Mouse (Mus musculus) midbrain, embryonic 14.5 days (tissue): ENCODE data around the gene Zfp704. TPM values are rescaled to one million over a fixed set of nuclear protein-coding genes. Genes with fewer than 3 reads are reported as not detected.
A peak's percentile ranks its signal among the peaks of the same experiment; 100 is the strongest.

Source experiments
- ATAC-seq: fragments of 200-750 bp; cut with Nextera tagmentation; 2 replicates; pipeline ENCODE4 v1.8.0; 2017; ENCODE audit warnings: moderate number of reproducible peaks, moderate library complexity; ENCODE audit not compliant: low FRiP score, low TSS enrichment
- DNase-seq: peaks from one replicate; pipeline ENCODE4 v3.0.0-alpha.2; 2015
- H3K27ac ChIP-seq: fragments of 300-500 bp; sonication (generic); replicated peaks from 2 replicates; pipeline ENCODE4 v1.5.1; 2014; ENCODE audit warnings: mild to moderate bottlenecking, low read depth, low read length, moderate library complexity
- H3K27me3 ChIP-seq: fragments of 300-500 bp; sonication (generic); 2 replicates; pipeline ENCODE4 v1.6.1; 2014; ENCODE audit warnings: low read length, control low read depth, mixed read lengths; ENCODE audit not compliant: control insufficient read depth, insufficient read depth
- H3K36me3 ChIP-seq: fragments of 300-500 bp; sonication (generic); 2 replicates; pipeline ENCODE4 v1.6.1; 2014; ENCODE audit warnings: low read length, control low read depth; ENCODE audit not compliant: control insufficient read depth, insufficient read depth
- H3K4me1 ChIP-seq: fragments of 300-500 bp; sonication (generic); 2 replicates; pipeline ENCODE4 v1.6.1; 2014; ENCODE audit warnings: mild to moderate bottlenecking, antibody characterized with exemption, low read length, control low read depth; ENCODE audit not compliant: control insufficient read depth, insufficient read depth
- H3K4me2 ChIP-seq: fragments of 300-500 bp; sonication (generic); 2 replicates; pipeline ENCODE4 v1.6.1; 2014; ENCODE audit warnings: mild to moderate bottlenecking, low read length, moderate library complexity
- H3K4me3 ChIP-seq: fragments of 300-500 bp; sonication (generic); replicated peaks from 2 replicates; pipeline ENCODE4 v1.5.1; 2014; ENCODE audit warnings: low read depth, low read length
- H3K9ac ChIP-seq: fragments of 300-500 bp; sonication (generic); replicated peaks from 2 replicates; pipeline ENCODE4 v1.6.1; 2014; ENCODE audit warnings: mild to moderate bottlenecking, low read length, moderate library complexity
- H3K9me3 ChIP-seq: fragments of 300-500 bp; sonication (generic); 2 replicates; pipeline ENCODE4 v1.6.1; 2016; ENCODE audit warnings: low read length, control low read depth, mixed read lengths; ENCODE audit not compliant: control insufficient read depth
- WGBS: fragments of 180-500 bp; shearing (Covaris S2); extraction: QIAGEN DNeasy Blood & Tissue Kit; methylation state at CpG from one replicate; pipeline ENCODE4 v1.1.7; 2014; 5-methylcytosine and 5-hydroxymethylcytosine counted together
- polyA plus RNA-seq: library from polyadenylated mRNA; unstranded; fragments of >200 nt; fragmentation: Nextera tagmentation; extraction: Ambion mirVana; gene quantifications from 2 replicates; pipeline ENCODE4 v1.2.1, GENCODE M21; 2014

The Zfp704 gene
- polyA plus RNA-seq, 1 experiment from 2014 or later: 14.8 TPM

- ATAC-seq (no peak), DNase-seq (no peak)
- Histone ChIP-seq H3K9ac (no peak overlapping the region), H3K9me3 (no peaks in the 10 kb centered on the region), H3K27me3 (no peaks in the 10 kb centered on the region), H3K27ac (no peak overlapping the region), H3K4me1 (no peaks in the 10 kb centered on the region), H3K4me3 (no peak overlapping the region), H3K4me2 (no peak overlapping the region), H3K36me3 (no peaks in the 10 kb centered on the region)
- WGBS: 94% methylated on average over 7 of the region's 7 CpGs
Measured at GRCm38 (mm10) chr3:9587304-9587703, 22.6 kb downstream of the Zfp704 start.

- DNase-seq (no peak), ATAC-seq (no peak)
Measured at GRCm38 (mm10) chr3:9583516-9583915, 26.4 kb downstream of the Zfp704 start.

GRCm38 (mm10) chr3:9580952-9581798, 28.7 kb downstream of the Zfp704 start:
- Histone ChIP-seq H3K9me3 (no peaks in the 10 kb centered on the region), H3K27me3 (no peaks in the 10 kb centered on the region), H3K27ac (no peak overlapping the region), H3K4me1 (no peaks in the 10 kb centered on the region), H3K9ac (no peak overlapping the region), H3K4me2 (no peak overlapping the region), H3K36me3 (no peaks in the 10 kb centered on the region), H3K4me3 (no peak overlapping the region)
- WGBS: 96% methylated on average over 14 of the region's 14 CpGs
- ATAC-seq (no peak), DNase-seq (no peak)

More at GRCm38 (mm10) chr3:9583516-9583915, 26.4 kb downstream of the Zfp704 start:
- H3K27me3 ChIP-seq: no peaks in the 10 kb centered on the region
- WGBS: 91% methylated on average over 2 of the region's 2 CpGs
- H3K4me2 ChIP-seq: no peak overlapping the region
- H3K36me3 ChIP-seq: no peaks in the 10 kb centered on the region
- no peaks in the 10 kb centered on the region for H3K9me3 ChIP-seq
- no peak overlapping the region for H3K4me3 ChIP-seq
- H3K9ac ChIP-seq: no peak overlapping the region
- no peaks in the 10 kb centered on the region for H3K4me1 ChIP-seq
- no peak overlapping the region for H3K27ac ChIP-seq

- H3K27me3 ChIP-seq: no peaks in the 10 kb centered on the region
- no peaks in the 10 kb centered on the region for H3K36me3 ChIP-seq
- H3K27ac ChIP-seq: no peak overlapping the region
- no peak overlapping the region for H3K4me2 ChIP-seq
- no peak overlapping the region for H3K4me3 ChIP-seq
- 84% methylated on average over 3 of the region's 3 CpGs for WGBS
- no peaks in the 10 kb centered on the region for H3K4me1 ChIP-seq
- no peak overlapping the region for H3K9ac ChIP-seq
- DNase-seq: no peak
- ATAC-seq: no peak
- no peaks in the 10 kb centered on the region for H3K9me3 ChIP-seq
Measured at GRCm38 (mm10) chr3:9580102-9580501, 29.8 kb downstream of the Zfp704 start.

- H3K27me3 ChIP-seq: no peaks in the 10 kb centered on the region
- no peak overlapping the region for H3K4me2 ChIP-seq
- WGBS: 69% methylated on average over 4 of the region's 4 CpGs
- no peak overlapping the region for H3K4me3 ChIP-seq
- ATAC-seq: no peak
- no peaks in the 10 kb centered on the region for H3K9me3 ChIP-seq
- H3K9ac ChIP-seq: no peak overlapping the region
- no peak for DNase-seq
- no peaks in the 10 kb centered on the region for H3K36me3 ChIP-seq
- H3K4me1 ChIP-seq: no peaks in the 10 kb centered on the region
- no peak overlapping the region for H3K27ac ChIP-seq
Measured at GRCm38 (mm10) chr3:9579028-9579643, 30.7 kb downstream of the Zfp704 start.

GRCm38 (mm10) chr3:9576872-9577271, 33.0 kb downstream of the Zfp704 start:
- 92% methylated on average over 4 of the region's 4 CpGs for WGBS

GRCm38 (mm10) chr3:9574305-9574704, 35.6 kb downstream of the Zfp704 start:
- H3K4me2 ChIP-seq: no peak overlapping the region
- no peak for ATAC-seq
- no peak overlapping the region for H3K9ac ChIP-seq
- no peaks in the 10 kb centered on the region for H3K36me3 ChIP-seq
- no peaks in the 10 kb centered on the region for H3K4me1 ChIP-seq
- no peak overlapping the region for H3K27ac ChIP-seq
- H3K4me3 ChIP-seq: no peak overlapping the region
- WGBS: 56% methylated on average over 8 of the region's 8 CpGs
- no peak for DNase-seq
- no peaks in the 10 kb centered on the region for H3K27me3 ChIP-seq
- no peaks in the 10 kb centered on the region for H3K9me3 ChIP-seq

More at GRCm38 (mm10) chr3:9576872-9577271, 33.0 kb downstream of the Zfp704 start:
- no peaks in the 10 kb centered on the region for H3K36me3 ChIP-seq
- ATAC-seq: no peak
- no peak overlapping the region for H3K4me3 ChIP-seq
- no peak overlapping the region for H3K4me2 ChIP-seq
- H3K4me1 ChIP-seq: no peaks in the 10 kb centered on the region
- no peak overlapping the region for H3K9ac ChIP-seq
- H3K27me3 ChIP-seq: no peaks in the 10 kb centered on the region
- no peak overlapping the region for H3K27ac ChIP-seq
- H3K9me3 ChIP-seq: no peaks in the 10 kb centered on the region
- DNase-seq: no peak

GRCm38 (mm10) chr3:9573581-9573980, 36.3 kb downstream of the Zfp704 start:
- 67% methylated on average over 6 of the region's 6 CpGs for WGBS
- DNase-seq (peak; percentile 16), ATAC-seq (no peak)
- no peak overlapping the region for H3K27ac ChIP-seq
- H3K4me2 ChIP-seq: no peak overlapping the region
- no peaks in the 10 kb centered on the region for H3K36me3 ChIP-seq
- H3K4me1 ChIP-seq: no peaks in the 10 kb centered on the region
- H3K27me3 ChIP-seq: no peaks in the 10 kb centered on the region
- no peak overlapping the region for H3K9ac ChIP-seq
- H3K4me3 ChIP-seq: no peak overlapping the region
- H3K9me3 ChIP-seq: no peaks in the 10 kb centered on the region

GRCm38 (mm10) chr3:9572261-9572660, 37.6 kb downstream of the Zfp704 start:
- Histone ChIP-seq H3K27ac (no peak overlapping the region), H3K36me3 (no peaks in the 10 kb centered on the region), H3K9me3 (no peaks in the 10 kb centered on the region), H3K4me3 (no peak overlapping the region), H3K4me1 (peaks cover 7% of the 10 kb centered on the region), H3K9ac (no peak overlapping the region), H3K27me3 (no peaks in the 10 kb centered on the region), H3K4me2 (no peak overlapping the region)
- 94% methylated on average over 8 of the region's 8 CpGs for WGBS
- DNase-seq (no peak), ATAC-seq (no peak)
